8 mouse cellular contexts compared by ENCODE assay signal in genomic region chrX:142389581-142390159, GRCm38 (mm10). TPM values are rescaled to one million over a fixed set of nuclear protein-coding genes. Genes with fewer than 3 reads are reported as not detected.
DNase-seq lines count a peak whose midpoint lies in the region; ATAC-seq and TF ChIP-seq lines count a peak whose summit lies in the region.

No protein-coding gene starts in this region.

- H3K4me1 ChIP-seq in embryonic fibroblast, embryonic 13.5 days (ENCODE audit: control insufficient read depth, insufficient read depth, low read length): 0 out of 2 replicates have a peak, but pooled peaks cover 2% of the 10 kb centered on the region
- H3K4me1 ChIP-seq in hindbrain, embryonic 14.5 days (replicated peaks; ENCODE audit: control insufficient read depth, insufficient read depth, low read length): no peaks in the 10 kb centered on the region
- H3K4me1 ChIP-seq in limb, embryonic 15.5 days: peaks cover 2% of the 10 kb centered on the region; the same call in 1 of the 2 replicates
- no peaks in the 10 kb centered on the region; the same call in 1 of the 2 replicates for H3K4me1 ChIP-seq in midbrain, postnatal 0 days (ENCODE audit: insufficient read depth, low read length)
- H3K4me1 ChIP-seq in testis, adult 2 months (ENCODE audit: control insufficient read depth, insufficient read depth, low read length): no peaks in the 10 kb centered on the region

- ATAC-seq in hindbrain, embryonic 14.5 days (ENCODE audit: low FRiP score): no peak; the same call in 1 of the 2 replicates
- no peak for ATAC-seq in limb, embryonic 15.5 days (ENCODE audit: insufficient number of reproducible peaks, low FRiP score, low TSS enrichment, low read depth)
- peak; percentile 21 for ATAC-seq in midbrain, postnatal 0 days (ENCODE audit: low FRiP score)

- peak overlapping the region; percentile 61 for H3K4me2 ChIP-seq in hindbrain, embryonic 14.5 days (replicated peaks)
- peak overlapping the region; percentile 52 for H3K4me2 ChIP-seq in limb, embryonic 15.5 days
- H3K4me2 ChIP-seq in midbrain, postnatal 0 days (ENCODE audit: low read depth, low read length, poor library complexity, severe bottlenecking): peak overlapping the region; percentile 53

- H3K27ac ChIP-seq in embryonic fibroblast, embryonic 13.5 days (ENCODE audit: insufficient read depth, low read length): peak overlapping the region; percentile 71
- peak overlapping the region; percentile 80 for H3K27ac ChIP-seq in hindbrain, embryonic 14.5 days
- peak overlapping the region; percentile 83 for H3K27ac ChIP-seq in limb, embryonic 15.5 days
- H3K27ac ChIP-seq in midbrain, postnatal 0 days (ENCODE audit: low read depth, low read length): peak overlapping the region; percentile 75
- peak overlapping the region; percentile 74; the same call in 1 of the 2 replicates for H3K27ac ChIP-seq in testis, adult 2 months (ENCODE audit: control insufficient read depth, insufficient read depth, low read depth, low read length)

- peaks cover 9% of the 10 kb centered on the region; the same call in 1 of the 2 replicates for H3K27me3 ChIP-seq in hindbrain, embryonic 14.5 days (ENCODE audit: control insufficient read depth, insufficient read depth, low read length)
- peaks cover 12% of the 10 kb centered on the region; the same call in 1 of the 2 replicates for H3K27me3 ChIP-seq in limb, embryonic 15.5 days
- no peaks in the 10 kb centered on the region for H3K27me3 ChIP-seq in midbrain, postnatal 0 days (ENCODE audit: insufficient read depth, low read length)
- H3K27me3 ChIP-seq in testis, adult 2 months (ENCODE audit: control insufficient read depth, insufficient read depth, low read length): no peaks in the 10 kb centered on the region

- no peak for TF ChIP-seq POLR2A in embryonic fibroblast, embryonic 13.5 days (IDR thresholded peaks at IDR 0.05; ENCODE audit: low read depth, low read length)
- no peak for TF ChIP-seq POLR2A in testis, adult 2 months (IDR thresholded peaks at IDR 0.05; ENCODE audit: control insufficient read depth, low read depth, low read length)

- WGBS in hindbrain, embryonic 14.5 days: 18% methylated on average over 22 of the region's 22 CpGs
- WGBS in limb, embryonic 15.5 days: 15% methylated on average over 22 of the region's 22 CpGs
- 22% methylated on average over 22 of the region's 22 CpGs for WGBS in midbrain, postnatal 0 days

- H3K36me3 ChIP-seq in hindbrain, embryonic 14.5 days (replicated peaks; ENCODE audit: control insufficient read depth, insufficient read depth): no peaks in the 10 kb centered on the region
- H3K36me3 ChIP-seq in limb, embryonic 15.5 days: no peaks in the 10 kb centered on the region
- H3K36me3 ChIP-seq in midbrain, postnatal 0 days (ENCODE audit: insufficient read depth, low read length): no peaks in the 10 kb centered on the region
- no peaks in the 10 kb centered on the region for H3K36me3 ChIP-seq in testis, adult 2 months (ENCODE audit: control insufficient read depth, insufficient read depth, low read length)

- H3K9ac ChIP-seq in hindbrain, embryonic 14.5 days: peak overlapping the region; percentile 74
- peak overlapping the region; percentile 35; the same call in 1 of the 2 replicates for H3K9ac ChIP-seq in limb, embryonic 15.5 days
- H3K9ac ChIP-seq in midbrain, postnatal 0 days (replicated peaks; ENCODE audit: low read length, poor library complexity, severe bottlenecking): peak overlapping the region; percentile 63

- DNase-seq in heart, adult 18-20 months: peak; percentile 4 to 47
- DNase-seq in heart, adult 11 months: no peak
- DNase-seq in NIH3T3 (ENCODE audit: low read depth): peak; percentile 38
- DNase-seq in hindbrain, embryonic 14.5 days (ENCODE audit: low spot score): peak; percentile 25
- peak; percentile 12 for DNase-seq in midbrain, postnatal 0 days (ENCODE audit: low spot score)

- TF ChIP-seq CTCF in embryonic fibroblast, embryonic 13.5 days (IDR thresholded peaks at IDR 0.05; ENCODE audit: borderline replicate concordance, insufficient read depth, low read length): no peak
- no peak for TF ChIP-seq CTCF in midbrain, postnatal 0 days (IDR thresholded peaks at IDR 0.05)
- no peak for TF ChIP-seq CTCF in testis, adult 2 months (IDR thresholded peaks at IDR 0.05; ENCODE audit: control insufficient read depth, insufficient read depth, insufficient replicate concordance, low read depth, low read length)

- H3K9me3 ChIP-seq in hindbrain, embryonic 14.5 days (ENCODE audit: control insufficient read depth, low read length): no peaks in the 10 kb centered on the region
- H3K9me3 ChIP-seq in limb, embryonic 15.5 days: no peaks in the 10 kb centered on the region
- no peaks in the 10 kb centered on the region for H3K9me3 ChIP-seq in midbrain, postnatal 0 days (ENCODE audit: low read length)

- peak overlapping the region; percentile 98 for H3K4me3 ChIP-seq in embryonic fibroblast, embryonic 13.5 days (ENCODE audit: insufficient read depth, low read length)
- H3K4me3 ChIP-seq in hindbrain, embryonic 14.5 days (replicated peaks; ENCODE audit: low read length): peak overlapping the region; percentile 58
- peak overlapping the region; percentile 59 for H3K4me3 ChIP-seq in limb, embryonic 15.5 days
- peak overlapping the region; percentile 50 for H3K4me3 ChIP-seq in midbrain, postnatal 0 days (ENCODE audit: low read depth, low read length)
- H3K4me3 ChIP-seq in testis, adult 2 months (ENCODE audit: control insufficient read depth, low read depth, low read length): peak overlapping the region; percentile 90

RNA-seq across cellular contexts. Expression of gene Acsl4, which starts 0.7 kb away (rescaled TPM):
- 1 to 10 TPM; 8.8 to 9.5 TPM for total RNA-seq in heart, adult 18-20 months (2021)
- 34.0 and 37.0 TPM in 2 replicates for polyA plus RNA-seq in embryonic fibroblast, embryonic 13.5 days (2011; ENCODE audit: insufficient read length, low read depth, missing spikeins)
- 31.4 and 39.8 TPM in 2 replicates for polyA plus RNA-seq in hindbrain, embryonic 14.5 days (2014; fragmentation: Nextera tagmentation; extraction: Ambion mirVana)
- 14.1 and 14.5 TPM in 2 replicates for polyA plus RNA-seq in limb, embryonic 15.5 days (2015; fragmentation: Nextera tagmentation; extraction: Ambion mirVana)
- total RNA-seq in midbrain, postnatal 0 days (2014; rRNA removed): 42.6 and 46.6 TPM in 2 replicates
- polyA plus RNA-seq in midbrain, postnatal 0 days (2015; fragmentation: Nextera tagmentation; extraction: Ambion mirVana): 28.6 and 30.6 TPM in 2 replicates
- 2.3 and 2.8 TPM in 2 replicates for polyA plus RNA-seq in testis, adult 2 months (2012; rRNA removed)
